Mouse (Mus musculus) gastrocnemius, adult 18-20 months (tissue): Measurements from ENCODE around the gene Prkn. TPM values are rescaled to one million over a fixed set of nuclear protein-coding genes. Genes with fewer than 3 reads are reported as not detected.

ENCODE experiments used
- DNase-seq: peaks from one replicate; pipeline ENCODE4 v3.0.0; 2021; ENCODE audit warnings: low spot score
- total RNA-seq, 2 experiments: library from RNA; stranded (reverse); gene quantifications; 2 replicates each; pipeline ENCODE4 v1.2.3; 2021

Prkn gene
- total RNA-seq, 2 experiments from 2014 or later: 23.1 to 23.8 TPM

GRCm38 (mm10) chr17:12035386-12035785, 1195.2 kb downstream of the Prkn start:
- DNase-seq: no peak

- peak; percentile 59 for DNase-seq
Observed at GRCm38 (mm10) chr17:12036205-12036604, 1196.0 kb downstream of the Prkn start.

GRCm38 (mm10) chr17:12037065-12037464, 1196.9 kb downstream of the Prkn start:
- no peak for DNase-seq

GRCm38 (mm10) chr17:12037574-12037973, 1197.4 kb downstream of the Prkn start:
- DNase-seq: no peak

- DNase-seq: no peak
Observed at GRCm38 (mm10) chr17:12038499-12038898, 1198.3 kb downstream of the Prkn start.

- peak; percentile 82 for DNase-seq
Observed at GRCm38 (mm10) chr17:12039188-12039587, 1199.0 kb downstream of the Prkn start.

- DNase-seq: no peak
Observed at GRCm38 (mm10) chr17:12039922-12040321, 1199.7 kb downstream of the Prkn start.

- no peak for DNase-seq
Observed at GRCm38 (mm10) chr17:12040546-12040945, 1200.4 kb downstream of the Prkn start.

GRCm38 (mm10) chr17:12041091-12041655, 1201.0 kb downstream of the Prkn start:
- no peak for DNase-seq

- no peak for DNase-seq
Observed at GRCm38 (mm10) chr17:12042561-12043256, 1202.5 kb downstream of the Prkn start.

- DNase-seq: no peak
Observed at GRCm38 (mm10) chr17:12044222-12044621, 1204.0 kb downstream of the Prkn start.

- peak; percentile 56 for DNase-seq
Observed at GRCm38 (mm10) chr17:12045861-12046273, 1205.7 kb downstream of the Prkn start.

GRCm38 (mm10) chr17:12047032-12047431, 1206.8 kb downstream of the Prkn start:
- no peak for DNase-seq

GRCm38 (mm10) chr17:12047523-12047922, 1207.3 kb downstream of the Prkn start:
- no peak for DNase-seq

- peak; percentile 11 for DNase-seq
Observed at GRCm38 (mm10) chr17:12048695-12049490, 1208.7 kb downstream of the Prkn start.

GRCm38 (mm10) chr17:12050261-12050660, 1210.1 kb downstream of the Prkn start:
- DNase-seq: no peak

GRCm38 (mm10) chr17:12051031-12051430, 1210.8 kb downstream of the Prkn start:
- peak; percentile 13 for DNase-seq

- no peak for DNase-seq
Observed at GRCm38 (mm10) chr17:12052651-12053050, 1212.5 kb downstream of the Prkn start.

- no peak for DNase-seq
Observed at GRCm38 (mm10) chr17:12059041-12059440, 1218.9 kb downstream of the Prkn start.

GRCm38 (mm10) chr17:12061381-12061780, 1221.2 kb downstream of the Prkn start:
- no peak for DNase-seq

- peak; percentile 7 for DNase-seq
Observed at GRCm38 (mm10) chr17:12062861-12063260, 1222.7 kb downstream of the Prkn start.

GRCm38 (mm10) chr17:12063533-12063932, 1223.3 kb downstream of the Prkn start:
- no peak for DNase-seq
